Mouse (Mus musculus) natural killer cell, adult 2 months (primary cell): ENCODE results near the gene Gabpa.

Experiments
- DNase-seq, 2 experiments: peaks; one replicate each; pipeline ENCODE4 v3.0.0; 2022; ENCODE audit warnings: low spot score in 2 of 2

The Gabpa gene

GRCm38 (mm10) chr16:84864656-84865055 is 29.9 kb downstream of the Gabpa start:
- no peak for DNase-seq

GRCm38 (mm10) chr16:84873805-84874204 is 39.1 kb downstream of the Gabpa start:
- no peak for DNase-seq

- no peak for DNase-seq
Measured at GRCm38 (mm10) chr16:84875012-84875717, 40.4 kb downstream of the Gabpa start.

GRCm38 (mm10) chr16:84875718-84876035 is 41.0 kb downstream of the Gabpa start:
- DNase-seq = no peak

- DNase-seq = no peak
Measured at GRCm38 (mm10) chr16:84876082-84876481, 41.4 kb downstream of the Gabpa start.

GRCm38 (mm10) chr16:84879146-84879545 is 44.4 kb downstream of the Gabpa start:
- peak; percentile 42 to 58 for DNase-seq

GRCm38 (mm10) chr16:84881168-84881567 is 46.4 kb downstream of the Gabpa start:
- no peak for DNase-seq

GRCm38 (mm10) chr16:84881754-84882321 is 47.1 kb downstream of the Gabpa start:
- no peak for DNase-seq

- no peak for DNase-seq
Measured at GRCm38 (mm10) chr16:84884572-84884971, 49.8 kb downstream of the Gabpa start.

GRCm38 (mm10) chr16:84902995-84903394 is 68.3 kb downstream of the Gabpa start:
- no peak for DNase-seq

GRCm38 (mm10) chr16:84911477-84912165 is 76.9 kb downstream of the Gabpa start:
- no peak for DNase-seq
